Mouse (Mus musculus) CD4-positive, CD25-positive, alpha-beta regulatory T cell, adult 2 months (primary cell): ENCODE results near the gene Ubl7.

Source experiments
- DNase-seq: peaks from one replicate; pipeline ENCODE4 v3.0.0-alpha.2; 2012; ENCODE audit warnings: low read depth, low spot score

Ubl7 gene

GRCm38 (mm10) chr9:57965281-57966185, 54.8 kb downstream of the Ubl7 start:
- no peak for DNase-seq

- DNase-seq = no peak
Observed at GRCm38 (mm10) chr9:57967237-57967960, 56.6 kb downstream of the Ubl7 start.

GRCm38 (mm10) chr9:57968166-57968771, 57.5 kb downstream of the Ubl7 start:
- DNase-seq = peak; percentile 39

GRCm38 (mm10) chr9:57968783-57969542, 58.2 kb downstream of the Ubl7 start:
- peak; percentile 16 for DNase-seq

- peak; percentile 9 for DNase-seq
Observed at GRCm38 (mm10) chr9:57969736-57970495, 59.1 kb downstream of the Ubl7 start.

GRCm38 (mm10) chr9:57971413-57971812, 60.6 kb downstream of the Ubl7 start:
- DNase-seq = no peak

- peak; percentile 47 for DNase-seq
Observed at GRCm38 (mm10) chr9:57972141-57972591, 61.4 kb downstream of the Ubl7 start.

- peak; percentile 22 for DNase-seq
Observed at GRCm38 (mm10) chr9:57972776-57973439, 62.1 kb downstream of the Ubl7 start.

- no peak for DNase-seq
Observed at GRCm38 (mm10) chr9:57973440-57974066, 62.8 kb downstream of the Ubl7 start.

- DNase-seq = no peak
Observed at GRCm38 (mm10) chr9:57974221-57974620, 63.4 kb downstream of the Ubl7 start.

GRCm38 (mm10) chr9:57975200-57975821, 64.5 kb downstream of the Ubl7 start:
- DNase-seq = no peak

GRCm38 (mm10) chr9:57978025-57978424, 67.2 kb downstream of the Ubl7 start:
- no peak for DNase-seq

GRCm38 (mm10) chr9:57978858-57979257, 68.1 kb downstream of the Ubl7 start:
- no peak for DNase-seq
